Mouse (Mus musculus) testis, adult 2 months (tissue): ENCODE results near the gene Msl1. TPM values are rescaled to one million over a fixed set of nuclear protein-coding genes. Genes with fewer than 3 reads are reported as not detected.

ENCODE experiments used
- H3K27ac ChIP-seq: fragments of 200-500 bp; 2 replicates; pipeline ENCODE4 v1.5.1; 2012; ENCODE audit warnings: low read depth, low read length; ENCODE audit not compliant: control insufficient read depth, insufficient read depth
- H3K27me3 ChIP-seq: fragments of 200-500 bp; 2 replicates; pipeline ENCODE4 v1.6.1; 2012; ENCODE audit warnings: mild to moderate bottlenecking, low read length, moderate library complexity; ENCODE audit not compliant: control insufficient read depth, insufficient read depth
- H3K36me3 ChIP-seq: fragments of 200-500 bp; 2 replicates; pipeline ENCODE4 v1.6.1; 2012; ENCODE audit warnings: mild to moderate bottlenecking, low read length; ENCODE audit not compliant: control insufficient read depth, insufficient read depth
- H3K4me1 ChIP-seq: fragments of 200-500 bp; 2 replicates; pipeline ENCODE4 v1.6.1; 2012; ENCODE audit warnings: low read length; ENCODE audit not compliant: control insufficient read depth, insufficient read depth
- H3K4me3 ChIP-seq: fragments of 200-500 bp; 2 replicates; pipeline ENCODE4 v1.5.1; 2012; ENCODE audit warnings: low read depth, mild to moderate bottlenecking, low read length, moderate library complexity, mixed read lengths; ENCODE audit not compliant: control insufficient read depth
- CTCF ChIP-seq: fragments of 200-500 bp; IDR thresholded peaks from 2 replicates; pipeline ENCODE4 v1.5.1; 2012; ENCODE audit warnings: low read depth, mild to moderate bottlenecking, inconsistent platforms, low read length, moderate library complexity; ENCODE audit not compliant: control insufficient read depth, insufficient read depth, insufficient replicate concordance
- POLR2A ChIP-seq: fragments of 200-500 bp; IDR thresholded peaks from 2 replicates; pipeline ENCODE4 v1.6.1; 2012; ENCODE audit warnings: low read depth, mild to moderate bottlenecking, inconsistent platforms, low read length, moderate library complexity; ENCODE audit not compliant: control insufficient read depth
- polyA plus RNA-seq: library from polyadenylated mRNA; depleted of rRNA; stranded (reverse); fragments of >200 nt; gene quantifications from 2 replicates; pipeline ENCODE4 v1.2.3, GENCODE M21; 2012; rRNA removed

Msl1 gene
- polyA plus RNA-seq, 1 experiment: 143 TPM

DNA sequence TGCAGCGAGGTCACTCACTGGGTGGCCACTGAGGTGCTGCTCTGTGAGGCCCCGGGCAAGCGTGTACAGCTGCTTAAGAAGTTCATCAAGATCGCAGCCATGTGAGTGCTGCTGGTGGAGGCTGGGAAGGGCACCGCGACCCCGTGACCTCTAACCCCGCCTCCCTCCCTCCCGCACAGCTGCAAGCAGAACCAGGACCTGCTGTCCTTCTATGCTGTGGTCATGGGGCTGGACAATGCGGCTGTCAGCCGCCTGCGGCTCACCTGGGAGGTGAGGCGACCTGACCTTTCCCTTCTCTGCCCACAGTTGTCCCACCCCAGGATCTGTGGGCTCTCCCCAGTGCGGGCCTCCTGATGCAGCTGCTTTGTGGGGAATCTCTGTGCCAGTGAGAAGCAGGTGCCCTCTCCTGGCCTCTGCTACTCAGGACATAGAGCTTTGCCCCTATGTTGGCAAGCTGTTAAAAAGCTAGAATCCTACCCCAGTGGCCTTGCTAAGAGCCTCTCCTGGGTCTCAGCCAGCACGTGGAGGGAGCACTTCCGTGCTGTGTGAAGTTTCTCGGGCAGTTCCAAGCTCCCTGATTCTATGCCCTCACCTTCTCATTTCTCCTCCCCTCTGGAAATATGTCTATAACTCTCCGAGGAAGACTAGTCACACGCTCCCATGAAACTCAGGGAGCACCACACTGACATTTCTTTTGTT, 54.0 kb downstream of the Msl1 start:
- H3K4me1 ChIP-seq: peaks cover 12% of the 10 kb centered on the region
- H3K27ac ChIP-seq: no peak overlapping the region
- H3K27me3 ChIP-seq: no peaks in the 10 kb centered on the region
- TF ChIP-seq CTCF: no peak
- no peak for TF ChIP-seq POLR2A
- H3K36me3 ChIP-seq: no peaks in the 10 kb centered on the region
- no peak overlapping the region for H3K4me3 ChIP-seq

- H3K4me1 ChIP-seq: peaks cover 12% of the 10 kb centered on the region
- H3K27me3 ChIP-seq: no peaks in the 10 kb centered on the region
- TF ChIP-seq CTCF: no peak
- no peak for TF ChIP-seq POLR2A
- no peaks in the 10 kb centered on the region for H3K36me3 ChIP-seq
- no peak overlapping the region for H3K27ac ChIP-seq
- H3K4me3 ChIP-seq: peak overlapping the region; percentile 37
Observed at GRCm38 (mm10) chr11:98850100-98851093, 55.1 kb downstream of the Msl1 start.

- H3K27me3 ChIP-seq: no peaks in the 10 kb centered on the region
- no peak for TF ChIP-seq POLR2A
- TF ChIP-seq CTCF: no peak
- H3K4me3 ChIP-seq: no peak overlapping the region
- H3K27ac ChIP-seq: no peak overlapping the region
- H3K36me3 ChIP-seq: no peaks in the 10 kb centered on the region
- H3K4me1 ChIP-seq: peaks cover 11% of the 10 kb centered on the region
Observed at GRCm38 (mm10) chr11:98854116-98854515, 58.8 kb downstream of the Msl1 start.

- Histone ChIP-seq H3K27ac (no peak overlapping the region), H3K27me3 (no peaks in the 10 kb centered on the region), H3K36me3 (no peaks in the 10 kb centered on the region), H3K4me1 (peaks cover 8% of the 10 kb centered on the region), H3K4me3 (no peak overlapping the region)
- no peak for TF ChIP-seq POLR2A
Observed at GRCm38 (mm10) chr11:98854659-98855058, 59.3 kb downstream of the Msl1 start.

Other genes with a start within 250 kb of the Msl1 start
- gene Ikzf3, start 249.5 kb upstream of the Msl1 start, polyA plus RNA-seq: 0.10 TPM in 2 replicates
- gene Zpbp2, start 244.4 kb upstream of the Msl1 start, polyA plus RNA-seq: 274 and 283 TPM in 2 replicates
- gene Ormdl3, start 208.1 kb upstream of the Msl1 start, polyA plus RNA-seq: 96.2 and 111 TPM in 2 replicates
- not detected in 2 replicates for gene Lrrc3c, start 197.2 kb upstream of the Msl1 start, polyA plus RNA-seq
- 0.11 and 0.16 TPM in 2 replicates for gene Gm12355, start 169.9 kb upstream of the Msl1 start, polyA plus RNA-seq
- 0.20 TPM in 2 replicates for gene Gsdma3, start 169.2 kb upstream of the Msl1 start, polyA plus RNA-seq
- 0.28 and 0.42 TPM in 2 replicates for gene Gsdma2, start 148.8 kb upstream of the Msl1 start, polyA plus RNA-seq
- gene Gsdma, start 131.2 kb upstream of the Msl1 start, polyA plus RNA-seq: 5.5 and 6.7 TPM in 2 replicates
- 70.2 and 78.9 TPM in 2 replicates for gene Psmd3, start 113.0 kb upstream of the Msl1 start, polyA plus RNA-seq
- 0.48 and 0.63 TPM in 2 replicates for gene Csf3, start 94.3 kb upstream of the Msl1 start, polyA plus RNA-seq
- gene Med24, start 66.1 kb upstream of the Msl1 start, polyA plus RNA-seq: 96.6 and 106 TPM in 2 replicates
- 14.4 and 18.9 TPM in 2 replicates for gene Thra, start 54.9 kb upstream of the Msl1 start, polyA plus RNA-seq
- 34.7 and 38.6 TPM in 2 replicates for gene Nr1d1, start 20.2 kb upstream of the Msl1 start, polyA plus RNA-seq
- gene Casc3, start 9.4 kb downstream of the Msl1 start, polyA plus RNA-seq: 22.0 and 24.9 TPM in 2 replicates
- gene Rapgefl1, start 41.3 kb downstream of the Msl1 start, polyA plus RNA-seq: 2.2 and 2.7 TPM in 2 replicates
- gene Wipf2, start 68.1 kb downstream of the Msl1 start, polyA plus RNA-seq: 4.3 and 6.4 TPM in 2 replicates
- 2.5 and 2.9 TPM in 2 replicates for gene Cdc6, start 112.3 kb downstream of the Msl1 start, polyA plus RNA-seq
- gene Rara, start 132.3 kb downstream of the Msl1 start, polyA plus RNA-seq: 18.7 and 20.1 TPM in 2 replicates
- gene Gjd3, start 187.5 kb downstream of the Msl1 start, polyA plus RNA-seq: 13.6 and 23.8 TPM in 2 replicates
- gene Top2a, start 228.7 kb downstream of the Msl1 start, polyA plus RNA-seq: 19.4 and 20.4 TPM in 2 replicates
- 19.0 and 21.4 TPM in 2 replicates for gene Igfbp4, start 245.7 kb downstream of the Msl1 start, polyA plus RNA-seq